Mouse (Mus musculus) heart, embryonic 12.5 days (tissue): ENCODE data around the gene Dnah10. TPM values are rescaled to one million over a fixed set of nuclear protein-coding genes. Genes with fewer than 3 reads are reported as not detected.

Source experiments
- ATAC-seq: fragments of 200-750 bp; cut with Nextera tagmentation; 2 replicates; pipeline ENCODE4 v1.8.0; 2017; ENCODE audit warnings: moderate TSS enrichment, moderate library complexity; ENCODE audit not compliant: insufficient number of reproducible peaks, low FRiP score
- H3K27ac ChIP-seq: fragments of 300-500 bp; sonication (generic); 2 replicates; pipeline ENCODE4 v1.5.1; 2016; ENCODE audit warnings: mild to moderate bottlenecking, moderate library complexity; ENCODE audit not compliant: poor library complexity, severe bottlenecking
- H3K27me3 ChIP-seq: fragments of 300-500 bp; sonication (generic); replicated peaks from 2 replicates; pipeline ENCODE4 v1.6.1; 2016; ENCODE audit warnings: mild to moderate bottlenecking, moderate library complexity
- H3K36me3 ChIP-seq: fragments of 300-500 bp; sonication (generic); 2 replicates; pipeline ENCODE4 v1.6.1; 2016; ENCODE audit warnings: mild to moderate bottlenecking, moderate library complexity
- H3K4me1 ChIP-seq: fragments of 300-500 bp; sonication (generic); replicated peaks from 2 replicates; pipeline ENCODE4 v1.6.1; 2016; ENCODE audit warnings: mild to moderate bottlenecking
- H3K4me2 ChIP-seq: fragments of 300-500 bp; sonication (generic); 2 replicates; pipeline ENCODE4 v1.6.1; 2016; ENCODE audit warnings: mild to moderate bottlenecking, moderate library complexity
- H3K4me3 ChIP-seq: fragments of 300-500 bp; sonication (generic); 2 replicates; pipeline ENCODE4 v1.5.1; 2016; ENCODE audit warnings: mild to moderate bottlenecking
- H3K9ac ChIP-seq: fragments of 300-500 bp; sonication (generic); 2 replicates; pipeline ENCODE4 v1.6.1; 2016; ENCODE audit warnings: mild to moderate bottlenecking, moderate library complexity
- H3K9me3 ChIP-seq: fragments of 300-500 bp; sonication (generic); replicated peaks from 2 replicates; pipeline ENCODE4 v1.6.1; 2016; ENCODE audit warnings: mild to moderate bottlenecking, moderate library complexity
- WGBS: fragments of 180-500 bp; shearing (Covaris S2); methylation state at CpG from one replicate; pipeline ENCODE4 v1.1.7; 2016; 5-methylcytosine and 5-hydroxymethylcytosine counted together
- polyA plus RNA-seq: library from polyadenylated mRNA; unstranded; fragments of >200 nt; fragmentation: Nextera tagmentation; extraction: Ambion mirVana; gene quantifications from 2 replicates; pipeline ENCODE4 v1.2.1, GENCODE M21; 2016

The Dnah10 gene
- polyA plus RNA-seq, 1 experiment from 2014 or later = 0.04 TPM

DNA sequence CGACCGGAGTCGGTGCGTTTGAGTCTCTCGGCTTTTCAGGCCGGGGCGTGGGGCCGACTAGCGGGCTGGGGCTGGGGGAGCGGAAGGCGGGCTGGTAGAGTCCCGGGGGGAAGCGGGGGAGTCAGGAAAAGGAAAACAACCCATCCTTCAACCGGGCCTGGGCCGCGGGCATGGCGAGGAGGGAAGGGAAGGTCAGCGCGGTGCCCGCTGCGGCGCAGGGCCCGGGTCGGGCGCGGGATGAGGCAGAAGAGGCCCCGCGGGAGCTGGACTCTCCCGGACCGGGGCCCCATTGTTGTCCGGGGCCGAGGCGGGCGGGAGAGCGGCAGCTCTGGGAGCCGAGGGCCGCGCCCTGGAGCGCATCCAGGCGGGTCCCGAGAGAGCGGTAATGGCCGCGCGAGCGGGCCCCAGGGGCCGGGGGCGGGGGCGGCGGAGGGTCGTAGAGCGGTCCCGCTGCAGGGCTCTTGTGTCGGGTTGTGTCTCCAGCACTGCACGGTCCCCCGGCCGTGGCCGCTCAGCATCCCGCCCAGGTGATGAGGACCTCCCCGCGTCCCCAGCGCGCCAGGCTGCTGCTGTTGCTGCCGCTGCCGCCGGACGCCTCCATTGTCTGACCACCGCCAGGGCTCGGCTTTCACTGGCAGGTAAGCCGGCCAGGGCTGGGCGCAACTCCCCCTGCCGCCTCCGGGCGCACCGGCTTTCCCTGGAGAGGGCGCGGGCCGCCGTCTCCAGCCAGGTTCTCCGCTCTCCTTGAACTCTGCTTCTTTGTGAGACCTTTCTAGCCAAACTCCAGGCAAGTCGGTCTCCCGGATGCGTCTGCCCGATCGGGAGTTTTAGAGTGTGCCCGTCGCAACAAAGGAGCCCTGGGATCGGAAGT, 138.2 kb downstream of the Dnah10 start:
- Histone ChIP-seq H3K9me3 (no peaks in the 10 kb centered on the region), H3K36me3 (peaks cover 11% of the 10 kb centered on the region), H3K9ac (peak overlapping the region; percentile 92), H3K27ac (peak overlapping the region; percentile 83), H3K4me3 (peak overlapping the region; percentile 97), H3K4me2 (peak overlapping the region; percentile 99), H3K27me3 (peaks cover 32% of the 10 kb centered on the region), H3K4me1 (peaks cover 16% of the 10 kb centered on the region)
- under 1% methylated on average over 88 of the region's 88 CpGs for WGBS
- peak; percentile 52 for ATAC-seq

DNA sequence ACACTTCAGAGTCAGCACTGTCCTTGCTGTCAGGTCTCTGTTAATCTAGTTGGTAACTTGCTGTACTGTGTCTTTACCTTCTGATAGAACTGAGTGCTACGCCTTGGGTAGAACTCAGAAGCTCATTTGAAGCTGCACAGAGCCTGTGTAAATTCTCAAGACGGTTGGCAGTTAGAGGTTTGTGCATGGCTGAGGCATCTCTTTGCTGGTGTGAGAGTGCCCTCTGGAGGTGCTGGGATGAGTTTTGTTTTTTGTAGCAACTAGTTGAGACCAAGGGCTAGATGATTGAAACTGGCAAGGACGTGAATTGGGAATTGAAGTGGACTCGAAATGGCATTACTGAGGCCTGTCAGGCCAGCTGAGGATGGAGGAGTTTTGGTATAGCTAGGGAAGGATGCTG, 144.1 kb downstream of the Dnah10 start:
- H3K27ac ChIP-seq = no peak overlapping the region
- H3K9me3 ChIP-seq = no peaks in the 10 kb centered on the region
- peaks cover 54% of the 10 kb centered on the region for H3K4me1 ChIP-seq
- no peaks in the 10 kb centered on the region for H3K27me3 ChIP-seq
- no peak overlapping the region for H3K4me3 ChIP-seq
- H3K4me2 ChIP-seq = no peak overlapping the region
- peaks cover 11% of the 10 kb centered on the region for H3K36me3 ChIP-seq
- no peak overlapping the region for H3K9ac ChIP-seq
- no peak for ATAC-seq
- 54% methylated on average over 4 of the region's 4 CpGs for WGBS

DNA sequence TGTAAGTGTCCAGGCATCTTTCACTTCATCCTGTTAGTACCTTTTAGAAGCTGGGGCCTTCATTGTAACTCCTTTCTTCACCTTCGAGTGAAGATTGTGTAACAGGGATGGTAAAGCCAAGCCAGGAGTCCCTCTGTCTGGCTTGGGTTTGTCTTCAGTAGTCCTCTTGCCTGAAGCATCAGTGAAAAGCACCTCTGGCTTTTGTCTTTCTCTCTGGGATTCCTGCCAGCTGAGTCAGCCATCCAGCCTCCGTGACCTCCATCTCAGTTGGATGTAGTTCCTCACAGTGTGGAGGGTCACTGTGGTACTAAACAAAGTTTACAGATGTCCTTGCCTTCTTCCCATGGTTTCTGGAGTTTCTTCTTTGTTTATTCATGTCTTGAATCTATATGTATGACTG, 147.1 kb downstream of the Dnah10 start:
- no peak overlapping the region for H3K4me3 ChIP-seq
- H3K36me3 ChIP-seq = peaks cover 17% of the 10 kb centered on the region
- peak overlapping the region; percentile 3; the same call in 1 of the 2 replicates for H3K27ac ChIP-seq
- H3K4me1 ChIP-seq = peaks cover 59% of the 10 kb centered on the region
- H3K9ac ChIP-seq = no peak overlapping the region
- no peaks in the 10 kb centered on the region for H3K9me3 ChIP-seq
- H3K27me3 ChIP-seq = no peaks in the 10 kb centered on the region
- ATAC-seq = no peak
- H3K4me2 ChIP-seq = no peak overlapping the region
- WGBS = 25% methylated on average over 2 of the region's 2 CpGs

DNA sequence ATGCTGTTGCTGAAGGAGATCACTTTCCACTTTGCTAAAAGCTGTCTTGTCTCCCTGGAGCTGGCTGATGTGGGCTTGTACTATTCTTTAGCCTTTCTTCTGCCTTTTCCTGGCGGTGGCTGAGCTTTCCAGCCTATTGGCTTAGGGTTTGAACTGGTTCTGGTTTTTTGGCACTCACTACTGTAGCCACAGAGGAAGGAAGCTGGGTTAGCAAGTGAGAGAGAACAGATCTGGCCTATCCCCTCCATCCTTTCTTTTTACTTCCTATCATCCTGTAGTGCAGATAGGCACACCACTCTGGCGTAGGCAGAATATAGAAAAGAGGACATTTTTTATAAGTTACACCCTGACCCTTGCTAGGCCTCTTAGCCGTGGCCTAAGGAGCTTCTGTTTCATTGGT, 148.2 kb downstream of the Dnah10 start:
- peak overlapping the region; percentile 46 for H3K27ac ChIP-seq
- WGBS = 55% methylated on average over 3 of the region's 3 CpGs
- H3K36me3 ChIP-seq = peaks cover 12% of the 10 kb centered on the region
- no peaks in the 10 kb centered on the region for H3K9me3 ChIP-seq
- 0 out of 2 replicates have a peak, but pooled peaks have one; percentile 51 for ATAC-seq
- H3K27me3 ChIP-seq = no peaks in the 10 kb centered on the region
- no peak overlapping the region for H3K4me3 ChIP-seq
- peaks cover 59% of the 10 kb centered on the region for H3K4me1 ChIP-seq
- no peak overlapping the region for H3K4me2 ChIP-seq
- H3K9ac ChIP-seq = no peak overlapping the region

DNA sequence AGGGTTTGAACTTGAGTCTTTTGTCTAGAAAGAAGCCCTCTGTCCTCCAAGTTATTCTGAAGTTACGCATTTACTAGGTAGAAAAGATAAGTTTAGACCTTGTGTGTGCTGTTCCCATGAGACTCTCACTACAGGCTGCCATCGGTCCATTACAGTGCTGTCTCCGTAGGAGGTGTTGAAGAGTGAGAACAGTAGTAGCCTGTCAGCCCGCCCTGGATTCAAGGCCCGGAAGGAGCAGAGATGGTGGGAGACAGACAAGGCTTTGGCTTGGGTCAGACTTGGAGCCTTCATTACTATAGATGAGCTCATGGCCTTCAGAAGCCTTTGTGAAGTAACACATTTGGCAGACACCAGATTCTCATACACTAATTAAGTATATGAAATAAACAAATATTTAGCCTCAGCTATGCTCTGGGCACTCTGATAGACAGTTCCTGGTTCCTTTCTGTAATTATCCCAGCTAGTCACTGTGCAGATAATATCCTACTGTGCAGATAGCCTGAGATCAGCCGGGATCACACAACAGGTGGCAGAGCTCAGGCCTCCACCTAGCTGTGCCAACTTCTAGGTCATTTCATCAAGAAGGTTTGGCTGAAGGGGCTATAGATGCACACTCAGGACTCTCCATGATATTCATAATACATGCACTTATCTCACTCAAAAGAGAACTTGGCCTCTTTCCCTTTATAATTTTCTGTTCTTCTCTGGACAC, 149.2 kb downstream of the Dnah10 start:
- Histone ChIP-seq H3K9ac (no peak overlapping the region), H3K27me3 (no peaks in the 10 kb centered on the region), H3K4me1 (peaks cover 55% of the 10 kb centered on the region), H3K4me3 (no peak overlapping the region), H3K36me3 (peaks cover 15% of the 10 kb centered on the region), H3K9me3 (no peaks in the 10 kb centered on the region), H3K27ac (peak overlapping the region; percentile 53), H3K4me2 (no peak overlapping the region)
- no peak for ATAC-seq
- 54% methylated on average over 6 of the region's 6 CpGs for WGBS

DNA sequence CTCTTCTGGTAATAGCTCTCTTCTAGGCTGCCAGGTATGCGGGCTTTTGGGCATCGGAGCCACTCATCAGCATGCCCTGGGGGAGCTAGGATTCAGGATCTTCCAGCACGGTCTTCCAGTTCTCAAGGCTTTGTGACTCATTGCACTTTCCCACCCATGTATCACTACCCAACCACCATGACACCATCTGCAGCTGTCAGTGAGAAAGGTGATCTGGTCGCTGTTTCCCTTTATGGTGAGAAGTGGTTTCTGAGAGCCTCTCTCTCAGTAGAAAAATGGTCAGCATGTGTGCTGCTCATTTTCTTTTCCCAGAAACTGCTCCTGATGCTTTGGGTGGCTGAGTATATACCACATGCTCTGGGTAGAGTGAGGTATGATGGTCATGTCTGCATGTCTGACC, 154.4 kb downstream of the Dnah10 start:
- H3K4me1 ChIP-seq = peaks cover 6% of the 10 kb centered on the region
- peaks cover 37% of the 10 kb centered on the region for H3K36me3 ChIP-seq
- no peaks in the 10 kb centered on the region for H3K9me3 ChIP-seq
- no peak for ATAC-seq
- no peak overlapping the region for H3K27ac ChIP-seq
- 87% methylated on average over 4 of the region's 4 CpGs for WGBS
- H3K4me3 ChIP-seq = no peak overlapping the region
- H3K4me2 ChIP-seq = no peak overlapping the region
- H3K9ac ChIP-seq = no peak overlapping the region
- no peaks in the 10 kb centered on the region for H3K27me3 ChIP-seq

DNA sequence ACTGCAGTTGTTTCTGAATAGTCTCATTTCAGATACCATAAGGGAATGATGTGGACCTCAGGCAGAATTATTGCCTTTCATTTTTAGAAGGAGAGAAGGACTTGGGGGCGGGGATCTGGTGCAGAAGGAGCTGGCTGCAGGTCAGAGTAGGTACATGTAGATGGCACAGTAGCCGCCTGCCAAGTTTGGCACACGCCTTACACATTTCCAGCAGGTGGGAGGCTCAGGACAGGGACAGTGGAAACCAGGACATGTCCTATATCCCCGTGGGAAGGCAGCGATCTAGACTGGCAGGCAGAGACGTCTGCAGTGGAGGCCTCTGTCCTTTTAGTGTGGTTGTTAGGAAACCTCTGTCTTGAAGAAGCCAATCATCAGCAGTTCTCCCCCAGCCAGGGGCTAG, 154.9 kb downstream of the Dnah10 start:
- Histone ChIP-seq H3K4me1 (peaks cover 6% of the 10 kb centered on the region), H3K9ac (no peak overlapping the region), H3K4me2 (no peak overlapping the region), H3K27ac (no peak overlapping the region), H3K27me3 (no peaks in the 10 kb centered on the region), H3K9me3 (no peaks in the 10 kb centered on the region), H3K4me3 (no peak overlapping the region), H3K36me3 (peaks cover 39% of the 10 kb centered on the region)
- 87% methylated on average over 6 of the region's 6 CpGs for WGBS
- ATAC-seq = no peak

DNA sequence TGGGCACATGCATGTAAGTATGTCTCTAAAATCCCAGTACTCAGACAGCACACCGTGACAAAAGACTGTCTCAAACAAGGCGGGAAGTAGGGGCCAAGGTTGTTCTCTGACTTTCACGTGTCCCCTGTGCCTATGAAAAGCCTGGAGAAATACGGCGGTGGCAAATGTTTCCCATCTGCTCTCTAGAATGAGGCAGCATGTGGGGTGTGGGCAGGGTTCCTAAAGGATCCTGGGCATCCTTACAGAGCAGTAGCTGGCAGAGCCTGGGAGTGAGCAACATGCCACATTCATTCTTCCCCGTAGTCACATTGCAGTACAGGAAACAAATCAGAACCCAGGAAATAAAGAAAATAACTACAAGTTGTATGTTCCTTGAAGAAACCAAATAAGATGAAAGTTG, 159.0 kb downstream of the Dnah10 start:
- H3K9ac ChIP-seq = no peak overlapping the region
- no peaks in the 10 kb centered on the region for H3K9me3 ChIP-seq
- no peaks in the 10 kb centered on the region for H3K27me3 ChIP-seq
- peaks cover 65% of the 10 kb centered on the region for H3K36me3 ChIP-seq
- H3K4me3 ChIP-seq = no peak overlapping the region
- no peak overlapping the region for H3K4me2 ChIP-seq
- no peak for ATAC-seq
- H3K27ac ChIP-seq = no peak overlapping the region
- WGBS = 85% methylated on average over 6 of the region's 6 CpGs
- no peaks in the 10 kb centered on the region for H3K4me1 ChIP-seq

Other genes starting within 250 kb of the Dnah10 start
- 13.5 and 13.6 TPM in 2 replicates for gene Rilpl2, start 246.7 kb upstream of the Dnah10 start, polyA plus RNA-seq
- 23.9 and 24.0 TPM in 2 replicates for gene Snrnp35, start 242.0 kb upstream of the Dnah10 start, polyA plus RNA-seq
- 27.6 and 29.8 TPM in 2 replicates for gene Rilpl1, start 193.7 kb upstream of the Dnah10 start, polyA plus RNA-seq
- gene Tmed2, start 184.4 kb upstream of the Dnah10 start, polyA plus RNA-seq = 490 and 502 TPM in 2 replicates
- 8.5 and 8.6 TPM in 2 replicates for gene Ddx55, start 172.2 kb upstream of the Dnah10 start, polyA plus RNA-seq
- gene Eif2b1, start 146.0 kb upstream of the Dnah10 start, polyA plus RNA-seq = 61.7 and 61.8 TPM in 2 replicates
- 36.9 and 45.3 TPM in 2 replicates for gene Gtf2h3, start 145.9 kb upstream of the Dnah10 start, polyA plus RNA-seq
- 41.0 and 45.8 TPM in 2 replicates for gene Atp6v0a2, start 96.5 kb upstream of the Dnah10 start, polyA plus RNA-seq
- 4.4 and 5.1 TPM in 2 replicates for gene Ccdc92, start 137.3 kb downstream of the Dnah10 start, polyA plus RNA-seq
- 55.4 and 62.2 TPM in 2 replicates for gene Zfp664, start 137.6 kb downstream of the Dnah10 start, polyA plus RNA-seq